Mouse (Mus musculus): ENCODE results near the gene Lhx2. TPM values are rescaled to one million over a fixed set of nuclear protein-coding genes. Genes with fewer than 3 reads are reported as not detected.

Lhx2 gene
- polyA plus RNA-seq, 1 experiment from 2014 or later: 0.39 TPM

DNA sequence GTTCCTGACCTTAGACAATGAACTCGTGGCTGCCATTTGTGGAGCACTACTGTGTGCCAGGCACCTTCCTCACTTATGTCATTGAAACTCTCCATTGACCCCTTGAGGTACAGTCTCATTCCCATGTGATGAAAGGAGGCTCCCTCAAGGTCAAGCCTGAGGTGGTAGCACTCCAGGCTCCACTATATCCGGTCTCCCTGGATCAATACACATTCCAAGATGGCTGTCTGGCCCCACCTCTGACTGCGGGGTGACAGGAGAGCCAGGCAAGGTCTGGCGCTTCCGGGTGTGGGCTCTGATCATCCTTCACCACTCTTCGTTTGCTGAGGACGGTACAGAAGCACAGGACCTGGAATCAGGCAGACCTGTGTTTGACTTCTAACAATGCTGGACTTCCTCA is 58.2 kb downstream of the Lhx2 start:
- no peak overlapping the region for H3K4me2 ChIP-seq
- no peak for DNase-seq
- no peaks in the 10 kb centered on the region for H3K4me1 ChIP-seq (ENCODE audit: insufficient read depth)
- H3K4me3 ChIP-seq (ENCODE audit: low read depth, low read length): no peak overlapping the region
- H3K27ac ChIP-seq (ENCODE audit: low read depth): no peak overlapping the region
- no peaks in the 10 kb centered on the region for H3K36me3 ChIP-seq (ENCODE audit: insufficient read depth)
- H3K27me3 ChIP-seq (ENCODE audit: insufficient read depth, low read length): no peaks in the 10 kb centered on the region
- no peaks in the 10 kb centered on the region for H3K9me3 ChIP-seq (ENCODE audit: low read depth, low read length)
- ATAC-seq (ENCODE audit: insufficient read depth): no peak
- 50% methylated on average over 7 of the region's 7 CpGs for WGBS
- no peak overlapping the region for H3K9ac ChIP-seq
- no peak for TF ChIP-seq CTCF (IDR thresholded peaks at IDR 0.05; ENCODE audit: low read depth)

DNA sequence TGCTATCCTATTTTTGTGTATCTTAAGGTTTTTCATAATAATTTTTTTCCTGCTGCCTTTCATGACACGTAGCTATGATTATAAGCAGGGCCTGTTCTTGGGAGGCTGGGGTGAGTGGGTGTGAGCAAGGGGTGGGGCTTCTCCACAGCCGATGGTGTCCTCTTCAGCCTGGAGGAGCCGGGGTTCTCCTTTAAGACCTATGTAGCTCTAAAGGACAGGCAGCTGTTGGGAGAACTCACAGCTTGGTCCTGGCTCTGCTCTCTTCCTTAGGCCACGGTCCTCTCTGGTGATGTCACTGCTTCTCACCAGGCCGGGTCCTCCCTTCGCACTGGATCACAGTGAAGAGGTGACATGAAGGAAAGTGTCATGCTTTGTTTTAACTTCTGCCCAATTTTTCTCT is 58.8 kb downstream of the Lhx2 start:
- H3K27me3 ChIP-seq (ENCODE audit: insufficient read depth, low read length): no peaks in the 10 kb centered on the region
- no peaks in the 10 kb centered on the region for H3K4me1 ChIP-seq (ENCODE audit: insufficient read depth)
- 49% methylated on average over 6 of the region's 6 CpGs for WGBS
- H3K4me3 ChIP-seq (ENCODE audit: low read depth, low read length): no peak overlapping the region
- H3K27ac ChIP-seq (ENCODE audit: low read depth): no peak overlapping the region
- no peak overlapping the region for H3K4me2 ChIP-seq
- no peaks in the 10 kb centered on the region for H3K36me3 ChIP-seq (ENCODE audit: insufficient read depth)
- DNase-seq: no peak
- TF ChIP-seq CTCF (IDR thresholded peaks at IDR 0.05; ENCODE audit: low read depth): no peak
- ATAC-seq (ENCODE audit: insufficient read depth): no peak
- H3K9ac ChIP-seq: no peak overlapping the region
- no peaks in the 10 kb centered on the region for H3K9me3 ChIP-seq (ENCODE audit: low read depth, low read length)

DNA sequence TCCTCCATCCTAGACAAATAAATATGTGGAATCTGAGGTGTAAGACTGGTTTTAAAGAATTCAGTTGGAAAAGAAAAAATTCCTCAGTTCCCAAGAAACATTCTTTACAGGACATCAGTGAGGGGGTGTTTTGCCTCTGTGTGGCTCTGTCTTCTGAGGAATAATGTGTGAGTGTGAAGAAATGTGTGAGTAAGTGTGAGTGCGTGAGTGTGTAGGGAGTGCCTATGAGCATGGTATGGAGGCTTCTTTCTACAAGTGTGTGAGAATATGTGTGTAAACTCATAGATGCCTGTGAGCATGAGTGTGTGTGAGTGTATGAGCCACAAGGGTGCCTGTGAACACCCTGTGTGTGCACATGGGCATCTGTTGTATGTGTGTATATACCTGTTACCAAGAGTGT is 63.5 kb downstream of the Lhx2 start:
- Histone ChIP-seq H3K4me1 (ENCODE audit: insufficient read depth) (no peaks in the 10 kb centered on the region), H3K4me3 (ENCODE audit: low read depth, low read length) (no peak overlapping the region), H3K4me2 (no peak overlapping the region), H3K9ac (no peak overlapping the region), H3K27ac (ENCODE audit: low read depth) (no peak overlapping the region), H3K27me3 (ENCODE audit: insufficient read depth, low read length) (no peaks in the 10 kb centered on the region), H3K9me3 (ENCODE audit: low read depth, low read length) (no peaks in the 10 kb centered on the region), H3K36me3 (ENCODE audit: insufficient read depth) (no peaks in the 10 kb centered on the region)
- 63% methylated on average over 1 of the region's 1 CpGs for WGBS
- ATAC-seq (ENCODE audit: insufficient read depth) (no peak), DNase-seq (no peak)
- TF ChIP-seq CTCF (IDR thresholded peaks at IDR 0.05; ENCODE audit: low read depth): no peak

DNA sequence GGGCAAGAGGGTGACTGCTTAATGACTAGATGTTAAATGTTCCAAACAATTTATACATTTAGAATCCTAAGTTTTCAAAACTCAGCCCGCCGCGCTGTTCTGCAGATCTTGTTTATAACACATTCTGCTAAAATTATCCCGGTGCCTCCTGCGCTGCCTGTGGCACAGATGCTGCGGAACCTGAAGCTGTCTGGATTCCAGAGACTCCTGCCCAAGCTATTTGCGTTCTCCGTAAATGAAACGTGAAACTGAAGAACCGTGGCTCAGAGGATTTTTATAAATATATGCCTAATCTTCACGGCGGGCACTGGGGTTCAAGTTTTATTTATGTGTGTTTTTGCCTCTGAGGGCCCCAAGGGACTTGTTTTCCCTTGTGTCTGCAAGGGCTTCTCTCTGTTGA is 64.2 kb downstream of the Lhx2 start:
- Histone ChIP-seq H3K4me2 (no peak overlapping the region), H3K27me3 (ENCODE audit: insufficient read depth, low read length) (no peaks in the 10 kb centered on the region), H3K4me1 (ENCODE audit: insufficient read depth) (no peaks in the 10 kb centered on the region), H3K27ac (ENCODE audit: low read depth) (no peak overlapping the region), H3K4me3 (ENCODE audit: low read depth, low read length) (no peak overlapping the region), H3K9me3 (ENCODE audit: low read depth, low read length) (no peaks in the 10 kb centered on the region), H3K9ac (no peak overlapping the region), H3K36me3 (ENCODE audit: insufficient read depth) (no peaks in the 10 kb centered on the region)
- WGBS: 41% methylated on average over 12 of the region's 12 CpGs
- no peak for TF ChIP-seq CTCF (IDR thresholded peaks at IDR 0.05; ENCODE audit: low read depth)
- ATAC-seq (ENCODE audit: insufficient read depth) (no peak), DNase-seq (no peak)

DNA sequence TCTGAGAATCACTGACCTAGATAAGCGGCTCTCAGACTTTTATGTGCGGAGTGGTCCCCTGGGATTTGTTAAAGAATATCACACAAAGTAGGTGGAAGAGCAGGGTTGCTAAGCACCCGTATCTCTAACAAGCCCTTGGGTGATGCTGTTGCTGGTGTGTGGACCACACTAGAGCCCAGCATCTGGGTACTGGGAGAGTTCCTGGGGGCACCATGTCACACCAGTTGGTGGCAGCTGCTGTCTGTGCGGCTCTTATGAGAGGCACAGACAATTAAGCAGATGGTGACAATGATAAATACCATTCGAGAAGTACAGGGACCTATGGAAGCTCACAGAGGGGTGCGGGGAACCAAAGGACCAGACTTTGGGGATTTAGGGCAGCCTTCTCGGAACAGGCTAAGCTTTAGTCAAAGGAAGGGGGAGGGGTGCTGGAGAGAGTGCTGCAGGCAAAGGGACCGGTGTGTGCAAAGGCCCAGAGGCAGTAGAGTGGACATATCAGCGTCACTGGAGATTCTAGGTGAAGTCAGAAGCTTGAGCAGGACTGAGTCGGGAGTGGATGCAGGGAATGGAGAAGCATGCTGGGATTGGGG is 65.0 kb downstream of the Lhx2 start:
- Histone ChIP-seq H3K36me3 (ENCODE audit: insufficient read depth) (no peaks in the 10 kb centered on the region), H3K4me3 (ENCODE audit: low read depth, low read length) (no peak overlapping the region), H3K27me3 (ENCODE audit: insufficient read depth, low read length) (no peaks in the 10 kb centered on the region), H3K27ac (ENCODE audit: low read depth) (no peak overlapping the region), H3K4me1 (ENCODE audit: insufficient read depth) (no peaks in the 10 kb centered on the region), H3K9me3 (ENCODE audit: low read depth, low read length) (no peaks in the 10 kb centered on the region), H3K9ac (no peak overlapping the region), H3K4me2 (no peak overlapping the region)
- DNase-seq (no peak), ATAC-seq (ENCODE audit: insufficient read depth) (no peak)
- 68% methylated on average over 10 of the region's 10 CpGs for WGBS
- TF ChIP-seq CTCF (IDR thresholded peaks at IDR 0.05; ENCODE audit: low read depth): no peak

DNA sequence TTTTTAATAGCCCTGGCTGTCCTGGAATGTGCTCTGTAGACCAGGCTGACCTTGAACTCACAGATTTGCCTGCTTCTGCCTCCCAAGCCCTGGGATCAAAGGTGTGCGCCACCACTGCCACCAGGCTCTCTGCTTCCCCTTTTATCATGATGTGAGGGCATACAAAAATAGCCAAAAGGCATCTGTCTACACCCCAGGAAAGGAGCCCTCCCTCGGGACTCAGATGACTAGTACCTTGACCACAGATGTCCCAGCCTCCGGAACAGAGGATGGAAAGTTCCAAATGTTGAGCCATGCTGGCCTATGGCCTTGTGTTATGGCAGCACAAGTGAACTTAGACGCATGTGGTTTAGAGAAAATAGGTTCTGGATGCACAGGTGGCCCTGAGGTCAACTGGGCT is 66.3 kb downstream of the Lhx2 start:
- H3K4me1 ChIP-seq (ENCODE audit: insufficient read depth): no peaks in the 10 kb centered on the region
- 65% methylated on average over 4 of the region's 4 CpGs for WGBS
- no peaks in the 10 kb centered on the region for H3K9me3 ChIP-seq (ENCODE audit: low read depth, low read length)
- no peak overlapping the region for H3K9ac ChIP-seq
- no peaks in the 10 kb centered on the region for H3K27me3 ChIP-seq (ENCODE audit: insufficient read depth, low read length)
- no peak for TF ChIP-seq CTCF (IDR thresholded peaks at IDR 0.05; ENCODE audit: low read depth)
- no peak overlapping the region for H3K27ac ChIP-seq (ENCODE audit: low read depth)
- no peak overlapping the region for H3K4me3 ChIP-seq (ENCODE audit: low read depth, low read length)
- DNase-seq (no peak), ATAC-seq (ENCODE audit: insufficient read depth) (no peak)
- no peaks in the 10 kb centered on the region for H3K36me3 ChIP-seq (ENCODE audit: insufficient read depth)
- H3K4me2 ChIP-seq: no peak overlapping the region

DNA sequence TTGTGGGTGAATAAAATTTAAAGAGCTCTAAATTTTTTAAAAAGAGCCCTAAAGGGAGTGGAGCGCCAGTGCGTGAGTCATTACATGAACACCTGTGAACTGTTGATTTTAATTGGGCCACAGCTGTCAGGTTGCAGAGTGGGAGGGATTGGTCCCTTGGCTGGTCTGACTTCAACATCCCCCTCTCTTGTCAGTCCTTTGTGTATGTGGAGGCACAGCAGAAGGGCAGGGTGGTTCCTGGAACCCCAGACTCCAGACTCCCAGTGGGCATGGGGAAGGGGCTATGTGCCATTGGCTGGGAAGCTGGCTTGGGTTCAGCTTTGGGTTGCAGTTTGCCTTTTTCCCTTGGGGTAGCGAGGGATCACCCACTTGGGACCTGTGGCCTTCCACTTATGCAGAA is 70.2 kb downstream of the Lhx2 start:
- no peak overlapping the region for H3K4me2 ChIP-seq
- H3K27ac ChIP-seq (ENCODE audit: low read depth): no peak overlapping the region
- H3K9me3 ChIP-seq (ENCODE audit: low read depth, low read length): no peaks in the 10 kb centered on the region
- 85% methylated on average over 3 of the region's 3 CpGs for WGBS
- ATAC-seq (ENCODE audit: insufficient read depth): no peak
- TF ChIP-seq CTCF (IDR thresholded peaks at IDR 0.05; ENCODE audit: low read depth): no peak
- no peaks in the 10 kb centered on the region for H3K4me1 ChIP-seq (ENCODE audit: insufficient read depth)
- H3K36me3 ChIP-seq (ENCODE audit: insufficient read depth): no peaks in the 10 kb centered on the region
- H3K27me3 ChIP-seq (ENCODE audit: insufficient read depth, low read length): no peaks in the 10 kb centered on the region
- H3K4me3 ChIP-seq (ENCODE audit: low read depth, low read length): no peak overlapping the region
- no peak for DNase-seq
- H3K9ac ChIP-seq: no peak overlapping the region

DNA sequence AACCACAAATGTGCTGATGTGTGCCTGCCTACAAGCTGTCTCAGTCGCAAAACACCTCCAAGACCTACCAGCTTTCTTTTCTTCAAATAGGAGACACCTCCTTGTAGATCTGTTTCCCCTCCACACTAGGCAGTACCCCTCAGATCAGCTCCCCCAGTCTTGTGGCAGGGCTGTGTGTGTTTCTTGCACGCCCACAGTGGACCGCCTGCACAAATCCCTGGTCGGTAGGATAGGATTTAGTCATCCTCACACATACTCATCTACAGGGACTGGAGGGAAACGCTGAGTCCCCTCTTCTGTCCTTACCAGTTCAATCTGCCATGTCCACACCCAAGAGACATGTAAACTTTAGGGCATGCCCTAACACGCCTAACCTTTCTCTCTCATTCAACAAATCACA is 71.1 kb downstream of the Lhx2 start:
- no peaks in the 10 kb centered on the region for H3K27me3 ChIP-seq (ENCODE audit: insufficient read depth, low read length)
- DNase-seq: no peak
- no peak overlapping the region for H3K27ac ChIP-seq (ENCODE audit: low read depth)
- no peak overlapping the region for H3K4me2 ChIP-seq
- H3K36me3 ChIP-seq (ENCODE audit: insufficient read depth): no peaks in the 10 kb centered on the region
- no peak overlapping the region for H3K4me3 ChIP-seq (ENCODE audit: low read depth, low read length)
- no peak for TF ChIP-seq CTCF (IDR thresholded peaks at IDR 0.05; ENCODE audit: low read depth)
- no peak overlapping the region for H3K9ac ChIP-seq
- H3K9me3 ChIP-seq (ENCODE audit: low read depth, low read length): no peaks in the 10 kb centered on the region
- no peaks in the 10 kb centered on the region for H3K4me1 ChIP-seq (ENCODE audit: insufficient read depth)
- ATAC-seq (ENCODE audit: insufficient read depth): no peak
- 74% methylated on average over 6 of the region's 6 CpGs for WGBS

Measured in lung, embryonic 14.5 days (tissue).